Mouse (Mus musculus) liver, embryonic 16.5 days (tissue): ENCODE results near the gene Selenoo. TPM values are rescaled to one million over a fixed set of nuclear protein-coding genes. Genes with fewer than 3 reads are reported as not detected.
A peak's percentile ranks its signal among the peaks of the same experiment; 100 is the strongest.

ENCODE experiments used
- ATAC-seq: fragments of 200-750 bp; cut with Nextera tagmentation; 2 replicates; pipeline ENCODE4 v1.8.0; 2017; ENCODE audit warnings: low read depth, mild to moderate bottlenecking, moderate number of reproducible peaks, moderate library complexity
- H3K27ac ChIP-seq: fragments of 300-500 bp; sonication (generic); 2 replicates; pipeline ENCODE4 v1.5.1; 2014; ENCODE audit warnings: mild to moderate bottlenecking, low read length
- H3K27me3 ChIP-seq: fragments of 300-500 bp; sonication (generic); 2 replicates; pipeline ENCODE4 v1.6.1; 2014; ENCODE audit warnings: low read depth, low read length, mixed read lengths; ENCODE audit not compliant: control insufficient read depth, insufficient read depth
- H3K36me3 ChIP-seq: fragments of 300-500 bp; sonication (generic); 2 replicates; pipeline ENCODE4 v1.6.1; 2014; ENCODE audit warnings: mild to moderate bottlenecking; ENCODE audit not compliant: control insufficient read depth, insufficient read depth
- H3K4me1 ChIP-seq: fragments of 300-500 bp; sonication (generic); 2 replicates; pipeline ENCODE4 v1.6.1; 2014; ENCODE audit warnings: low read depth, low read length, mixed read lengths; ENCODE audit not compliant: control insufficient read depth
- H3K4me2 ChIP-seq: fragments of 300-500 bp; sonication (generic); 2 replicates; pipeline ENCODE4 v1.6.1; 2014; ENCODE audit warnings: low read depth, low read length, mixed read lengths
- H3K4me3 ChIP-seq: fragments of 300-500 bp; sonication (generic); 2 replicates; pipeline ENCODE4 v1.5.1; 2014; ENCODE audit warnings: low read depth, mild to moderate bottlenecking, low read length
- H3K9ac ChIP-seq: fragments of 300-500 bp; sonication (generic); 2 replicates; pipeline ENCODE4 v1.6.1; 2014; ENCODE audit warnings: low read depth, low read length
- H3K9me3 ChIP-seq: fragments of 300-500 bp; sonication (generic); replicated peaks from 2 replicates; pipeline ENCODE4 v1.6.1; 2016; ENCODE audit warnings: low read length; ENCODE audit not compliant: control insufficient read depth
- WGBS: fragments of 180-500 bp; shearing (Covaris S2); extraction: QIAGEN DNeasy Blood & Tissue Kit; methylation state at CpG from one replicate; pipeline ENCODE4 v1.1.7; 2014; ENCODE audit not compliant: insufficient replicate concordance; 5-methylcytosine and 5-hydroxymethylcytosine counted together
- polyA plus RNA-seq: library from polyadenylated mRNA; unstranded; fragments of >200 nt; fragmentation: Nextera tagmentation; extraction: Ambion mirVana; gene quantifications from 2 replicates; pipeline ENCODE4 v1.2.1, GENCODE M21; 2015

Gene Selenoo
- polyA plus RNA-seq: 7.8 and 9.1 TPM in 2 replicates

- peak; percentile 92 for ATAC-seq
- Histone ChIP-seq H3K9me3 (no peaks in the 10 kb centered on the region), H3K4me2 (peak within 1 kb of the TSS; percentile 94), H3K4me1 (peaks cover 19% of the 10 kb centered on the region), H3K9ac (peak within 1 kb of the TSS; percentile 95), H3K27ac (peak within 1 kb of the TSS; percentile 86), H3K27me3 (no peaks in the 10 kb centered on the region), H3K36me3 (peaks cover 4% of the 10 kb centered on the region; the same call in 1 of the 2 replicates), H3K4me3 (peak within 1 kb of the TSS; percentile 90)
- WGBS: 2% methylated on average over 38 of the region's 38 CpGs
These were observed at the start of gene Selenoo for GRCm38 (mm10) chr15:89088607-89089247. Gene Selenoo (plus strand): TSS chr15:89089084.

GRCm38 (mm10) chr15:89044381-89044780, 44.5 kb upstream of the Selenoo start:
- no peak overlapping the region for H3K9ac ChIP-seq
- WGBS: 65% methylated on average over 5 of the region's 5 CpGs

GRCm38 (mm10) chr15:89046356-89046755, 42.5 kb upstream of the Selenoo start:
- Histone ChIP-seq H3K4me3 (no peak overlapping the region), H3K4me2 (no peak overlapping the region), H3K27ac (no peak overlapping the region), H3K4me1 (no peaks in the 10 kb centered on the region), H3K9me3 (no peaks in the 10 kb centered on the region), H3K9ac (no peak overlapping the region), H3K36me3 (no peaks in the 10 kb centered on the region), H3K27me3 (no peaks in the 10 kb centered on the region)
- ATAC-seq: no peak
- 61% methylated on average over 4 of the region's 4 CpGs for WGBS

More at GRCm38 (mm10) chr15:89044381-89044780, 44.5 kb upstream of the Selenoo start:
- ATAC-seq: no peak
- Histone ChIP-seq H3K4me1 (no peaks in the 10 kb centered on the region), H3K27ac (no peak overlapping the region), H3K27me3 (no peaks in the 10 kb centered on the region), H3K9me3 (no peaks in the 10 kb centered on the region), H3K36me3 (no peaks in the 10 kb centered on the region), H3K4me3 (no peak overlapping the region), H3K4me2 (no peak overlapping the region)

- H3K27ac ChIP-seq: no peak overlapping the region
- no peaks in the 10 kb centered on the region for H3K36me3 ChIP-seq
- H3K27me3 ChIP-seq: peaks cover 20% of the 10 kb centered on the region
- no peak overlapping the region for H3K9ac ChIP-seq
- WGBS: 71% methylated on average over 7 of the region's 7 CpGs
- H3K4me1 ChIP-seq: no peaks in the 10 kb centered on the region; the same call in 1 of the 2 replicates
- ATAC-seq: no peak
- no peak overlapping the region for H3K4me3 ChIP-seq
- no peaks in the 10 kb centered on the region for H3K9me3 ChIP-seq
- no peak overlapping the region for H3K4me2 ChIP-seq
These were observed 34.2 kb upstream of the Selenoo start for GRCm38 (mm10) chr15:89054666-89055065.

- Histone ChIP-seq H3K27ac (no peak overlapping the region), H3K9ac (no peak overlapping the region), H3K4me1 (no peaks in the 10 kb centered on the region; the same call in 1 of the 2 replicates), H3K36me3 (no peaks in the 10 kb centered on the region), H3K27me3 (peaks cover 40% of the 10 kb centered on the region), H3K9me3 (no peaks in the 10 kb centered on the region), H3K4me2 (no peak overlapping the region), H3K4me3 (no peak overlapping the region)
- no peak for ATAC-seq
- WGBS: 17% methylated on average over 6 of the region's 6 CpGs
These were observed 30.1 kb upstream of the Selenoo start for GRCm38 (mm10) chr15:89058736-89059135.

GRCm38 (mm10) chr15:89059161-89059931, 29.5 kb upstream of the Selenoo start, which contains the start of gene Panx2:
Gene Panx2 (plus strand): TSS chr15:89059734.
- ATAC-seq: no peak
- Histone ChIP-seq H3K4me2 (peak within 1 kb of the TSS; percentile 66), H3K36me3 (no peaks in the 10 kb centered on the region), H3K4me1 (no peaks in the 10 kb centered on the region; the same call in 1 of the 2 replicates), H3K9ac (no peak within 1 kb of the TSS), H3K4me3 (peak within 1 kb of the TSS; percentile 45), H3K27ac (no peak within 1 kb of the TSS), H3K9me3 (no peaks in the 10 kb centered on the region), H3K27me3 (peaks cover 40% of the 10 kb centered on the region)
- 2% methylated on average over 39 of the region's 57 CpGs for WGBS

- ATAC-seq: no peak
- H3K9ac ChIP-seq: no peak overlapping the region
These were observed 28.7 kb upstream of the Selenoo start for GRCm38 (mm10) chr15:89060032-89060681.

GRCm38 (mm10) chr15:89060811-89061460, 27.9 kb upstream of the Selenoo start:
- Histone ChIP-seq H3K9me3 (no peaks in the 10 kb centered on the region), H3K4me3 (no peak overlapping the region), H3K27ac (no peak overlapping the region), H3K27me3 (peaks cover 44% of the 10 kb centered on the region), H3K4me2 (no peak overlapping the region), H3K4me1 (no peaks in the 10 kb centered on the region; the same call in 1 of the 2 replicates), H3K36me3 (no peaks in the 10 kb centered on the region), H3K9ac (no peak overlapping the region)
- 66% methylated on average over 12 of the region's 12 CpGs for WGBS
- no peak for ATAC-seq

More at GRCm38 (mm10) chr15:89060032-89060681, 28.7 kb upstream of the Selenoo start:
- Histone ChIP-seq H3K9me3 (no peaks in the 10 kb centered on the region), H3K4me1 (no peaks in the 10 kb centered on the region; the same call in 1 of the 2 replicates), H3K27me3 (peaks cover 40% of the 10 kb centered on the region), H3K36me3 (no peaks in the 10 kb centered on the region), H3K4me2 (peak overlapping the region; percentile 66), H3K4me3 (peak overlapping the region; percentile 45), H3K27ac (no peak overlapping the region)
- 4% methylated on average over 40 of the region's 48 CpGs for WGBS
